ENCODE assay signal across 10 mouse cellular contexts in genomic region chr19:56811590-56811989, GRCm38 (mm10). TPM values are rescaled to one million over a fixed set of nuclear protein-coding genes. Genes with fewer than 3 reads are reported as not detected.
DNase-seq lines count a peak whose midpoint lies in the region; ATAC-seq and TF ChIP-seq lines count a peak whose summit lies in the region.
"Had no signal": no experiment of that assay in that cellular context is flagged by ENCODE, and none has a peak within 500 bp of the region (broad histone marks: within the 10 kb centered on the region; RNA-seq: fewer than 3 reads in every experiment).

No protein-coding gene starts in this region.

- no peak overlapping the region for H3K4me3 ChIP-seq in midbrain, embryonic 10.5 days
- H3K4me3 ChIP-seq in midbrain, embryonic 16.5 days (ENCODE audit: low read depth, low read length), result no peak overlapping the region
- no peak overlapping the region for H3K4me3 ChIP-seq in embryonic facial prominence, embryonic 10.5 days
- H3K4me3 ChIP-seq: embryonic facial prominence, embryonic 15.5 days; midbrain, embryonic 12.5 days had no signal

- POLR2A ChIA-PET in Patski (lab: Charles Lee), result no interaction called here

- H3K4me1 ChIP-seq in midbrain, embryonic 10.5 days, result peaks cover 18% of the 10 kb centered on the region
- H3K4me1 ChIP-seq in midbrain, embryonic 16.5 days (ENCODE audit: control insufficient read depth, insufficient read depth, low read length), result no peaks in the 10 kb centered on the region
- peaks cover 7% of the 10 kb centered on the region for H3K4me1 ChIP-seq in embryonic facial prominence, embryonic 10.5 days

- TF ChIP-seq CTCF in Patski (IDR thresholded peaks at IDR 0.05), result peak; percentile 67

- DNase-seq in midbrain, embryonic 10.5 days (ENCODE audit: low spot score), result peak; percentile 41
- DNase-seq in Patski (ENCODE audit: low read depth, low spot score), result no peak
- DNase-seq in embryonic facial prominence, embryonic 10.5 days (ENCODE audit: low spot score), result peak; percentile 69
- DNase-seq in heart, postnatal 14 days, result peak; percentile 73 to 83
- DNase-seq in layer of hippocampus, postnatal 36 days, result peak; percentile 15 to 16
- DNase-seq in mesoderm, embryonic 11.5 days (ENCODE audit: low read depth, low spot score), result peak; percentile 51
- DNase-seq in urinary bladder, postnatal 25 days (ENCODE audit: low spot score), result peak; percentile 66

- intact Hi-C loops in heart, postnatal 14 days (cut with DNase I), result loop anchor here (5.0 kb wide), 1 partner anchor 389 kb away; no protein-coding TSS in a partner anchor

- no peaks in the 10 kb centered on the region for H3K9me3 ChIP-seq in midbrain, embryonic 10.5 days (replicated peaks)
- no peaks in the 10 kb centered on the region for H3K9me3 ChIP-seq in midbrain, embryonic 16.5 days (replicated peaks; ENCODE audit: control insufficient read depth, low read length, poor library complexity, severe bottlenecking)
- no peaks in the 10 kb centered on the region for H3K9me3 ChIP-seq in embryonic facial prominence, embryonic 10.5 days
- H3K9me3 ChIP-seq: embryonic facial prominence, embryonic 15.5 days; midbrain, embryonic 12.5 days had no signal

- no peak overlapping the region for H3K9ac ChIP-seq in midbrain, embryonic 16.5 days (ENCODE audit: low read depth, low read length)
- H3K9ac ChIP-seq: embryonic facial prominence, embryonic 15.5 days; midbrain, embryonic 12.5 days had no signal

- H3K27me3 ChIP-seq in midbrain, embryonic 10.5 days (ENCODE audit: low read depth, poor library complexity, severe bottlenecking), result no peaks in the 10 kb centered on the region
- H3K27me3 ChIP-seq in midbrain, embryonic 16.5 days (ENCODE audit: control insufficient read depth, insufficient read depth, low read depth, low read length), result no peaks in the 10 kb centered on the region
- no peaks in the 10 kb centered on the region for H3K27me3 ChIP-seq in Patski
- no peaks in the 10 kb centered on the region for H3K27me3 ChIP-seq in embryonic facial prominence, embryonic 10.5 days (replicated peaks; ENCODE audit: low read depth, poor library complexity, severe bottlenecking)
- H3K27me3 ChIP-seq: embryonic facial prominence, embryonic 15.5 days; midbrain, embryonic 12.5 days had no signal

- in situ Hi-C loops in Patski (cut with MboI; ENCODE audit: low pct_unique_long_range_greater_than_20kb), result loop anchor here (5.0 kb wide), 3 partner anchors 96 to 226 kb away; partner anchors contain the start of gene Afap1l2

- peaks cover 44% of the 10 kb centered on the region for H3K36me3 ChIP-seq in midbrain, embryonic 10.5 days
- peaks cover 17% of the 10 kb centered on the region for H3K36me3 ChIP-seq in midbrain, embryonic 16.5 days (ENCODE audit: control insufficient read depth, insufficient read depth, low read length)
- H3K36me3 ChIP-seq in embryonic facial prominence, embryonic 10.5 days (replicated peaks), result peaks cover 56% of the 10 kb centered on the region

- WGBS in midbrain, embryonic 10.5 days, result 43% methylated on average over 9 of the region's 9 CpGs
- 40% methylated on average over 9 of the region's 9 CpGs for WGBS in midbrain, embryonic 16.5 days
- WGBS in embryonic facial prominence, embryonic 10.5 days, result 48% methylated on average over 9 of the region's 9 CpGs

- no peak for ATAC-seq in midbrain, embryonic 16.5 days
- ATAC-seq in Patski, result no peak

- H3K4me2 ChIP-seq in midbrain, embryonic 16.5 days (ENCODE audit: low read length), result no peak overlapping the region
- H3K4me2 ChIP-seq: embryonic facial prominence, embryonic 15.5 days; midbrain, embryonic 12.5 days had no signal

- CTCF ChIA-PET in Patski (lab: Charles Lee), result interaction anchor here (1.0 to 6.0 kb wide), 2 partner anchors 17 to 97 kb away, joined by 3 to 59 read pairs; no protein-coding TSS in a partner anchor

- no peak overlapping the region for H3K27ac ChIP-seq in midbrain, embryonic 10.5 days (replicated peaks)
- H3K27ac ChIP-seq in midbrain, embryonic 16.5 days (ENCODE audit: low read length), result no peak overlapping the region
- H3K27ac ChIP-seq in embryonic facial prominence, embryonic 10.5 days (replicated peaks), result no peak overlapping the region
- H3K27ac ChIP-seq: embryonic facial prominence, embryonic 15.5 days; midbrain, embryonic 12.5 days had no signal

RNA-seq across cellular contexts. Expression of gene Ccdc186, which starts 10.4 kb away (rescaled TPM):
- 15.4 and 17.6 TPM in 2 replicates for polyA plus RNA-seq in midbrain, embryonic 10.5 days (2016; fragmentation: Nextera tagmentation; extraction: Ambion mirVana)
- polyA plus RNA-seq in midbrain, embryonic 16.5 days (2015; fragmentation: Nextera tagmentation; extraction: Ambion mirVana), result 22.2 and 27.3 TPM in 2 replicates
- 33.0 TPM for polyA plus RNA-seq in Patski (2021)
- 16.2 and 16.4 TPM in 2 replicates for polyA plus RNA-seq in embryonic facial prominence, embryonic 10.5 days (2016; fragmentation: Nextera tagmentation; extraction: Ambion mirVana)
- 10 to 100 TPM; 26.1 to 26.5 TPM for total RNA-seq in heart, postnatal 14 days (2021)
- 10 to 100 TPM; 54.2 to 57.7 TPM for total RNA-seq in layer of hippocampus, postnatal 36 days (2021)

RNA-seq across cellular contexts. Expression of gene Tdrd1, which starts 14.4 kb away (rescaled TPM):
- 0.32 TPM in 2 replicates for polyA plus RNA-seq in midbrain, embryonic 10.5 days (2016; fragmentation: Nextera tagmentation; extraction: Ambion mirVana)
- 0.98 and 1.1 TPM in 2 replicates for polyA plus RNA-seq in midbrain, embryonic 16.5 days (2015; fragmentation: Nextera tagmentation; extraction: Ambion mirVana)
- 0.01 TPM for polyA plus RNA-seq in Patski (2021)
- 0.60 and 0.88 TPM in 2 replicates for polyA plus RNA-seq in embryonic facial prominence, embryonic 10.5 days (2016; fragmentation: Nextera tagmentation; extraction: Ambion mirVana)
- total RNA-seq in heart, postnatal 14 days (2021), result under 1 TPM in 1 of 2 experiments, not detected in 1; 0.05 TPM
- total RNA-seq in layer of hippocampus, postnatal 36 days (2021), result under 1 TPM; 0.20 to 0.51 TPM
